Mouse (Mus musculus): ENCODE data around the gene Dapk2. TPM values are rescaled to one million over a fixed set of nuclear protein-coding genes. Genes with fewer than 3 reads are reported as not detected.
A peak's percentile ranks its signal among the peaks of the same experiment; 100 is the strongest.

Gene Dapk2
- polyA plus RNA-seq, 1 experiment: 32.8 TPM

GRCm38 (mm10) chr9:66181126-66181825 lies 23.3 kb downstream of the Dapk2 start:
- peaks cover 12% of the 10 kb centered on the region for H3K4me1 ChIP-seq (ENCODE audit: control insufficient read depth, insufficient read depth, low read length)
- WGBS: 65% methylated on average over 4 of the region's 4 CpGs
- DNase-seq: peak; percentile 56
- no peak overlapping the region for H3K4me3 ChIP-seq (replicated peaks; ENCODE audit: extremely low read depth, low read depth, low read length)
- TF ChIP-seq POLR2A (IDR thresholded peaks at IDR 0.05; ENCODE audit: borderline replicate concordance, extremely low read depth, low read depth, low read length): no peak
- no peak for TF ChIP-seq CTCF (IDR thresholded peaks at IDR 0.05; ENCODE audit: insufficient read depth, low read length)

GRCm38 (mm10) chr9:66181826-66182678 lies 24.0 kb downstream of the Dapk2 start:
- TF ChIP-seq POLR2A (IDR thresholded peaks at IDR 0.05; ENCODE audit: borderline replicate concordance, extremely low read depth, low read depth, low read length): no peak
- no peak for TF ChIP-seq CTCF (IDR thresholded peaks at IDR 0.05; ENCODE audit: insufficient read depth, low read length)
- 45% methylated on average over 11 of the region's 11 CpGs for WGBS

DNA sequence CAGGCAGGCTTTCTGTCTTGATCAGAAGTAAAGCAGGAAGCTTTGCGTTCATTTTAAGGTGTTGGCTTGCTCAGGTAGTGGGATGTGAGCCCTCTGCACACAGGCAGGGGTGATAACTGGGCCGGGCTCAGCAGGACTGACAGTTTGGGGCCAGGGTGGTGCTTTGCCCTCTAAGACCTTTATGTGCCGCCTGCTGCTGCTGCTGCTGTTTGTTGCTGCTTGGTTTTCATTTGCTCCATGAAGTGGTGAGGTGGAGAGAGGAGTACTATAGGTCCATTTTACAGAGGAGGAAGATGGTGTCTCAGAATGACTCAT lies 24.6 kb downstream of the Dapk2 start:
- TF ChIP-seq POLR2A (IDR thresholded peaks at IDR 0.05; ENCODE audit: borderline replicate concordance, extremely low read depth, low read depth, low read length) (no peak), CTCF (IDR thresholded peaks at IDR 0.05; ENCODE audit: insufficient read depth, low read length) (no peak)
- no peak overlapping the region for H3K4me3 ChIP-seq (replicated peaks; ENCODE audit: extremely low read depth, low read depth, low read length)
- DNase-seq: no peak
- 61% methylated on average over 3 of the region's 3 CpGs for WGBS
- peaks cover 12% of the 10 kb centered on the region for H3K4me1 ChIP-seq (ENCODE audit: control insufficient read depth, insufficient read depth, low read length)

More at GRCm38 (mm10) chr9:66181826-66182678, 24.0 kb downstream of the Dapk2 start:
- Histone ChIP-seq H3K4me3 (replicated peaks; ENCODE audit: extremely low read depth, low read depth, low read length) (no peak overlapping the region), H3K4me1 (ENCODE audit: control insufficient read depth, insufficient read depth, low read length) (peaks cover 12% of the 10 kb centered on the region)
- no peak for DNase-seq

DNA sequence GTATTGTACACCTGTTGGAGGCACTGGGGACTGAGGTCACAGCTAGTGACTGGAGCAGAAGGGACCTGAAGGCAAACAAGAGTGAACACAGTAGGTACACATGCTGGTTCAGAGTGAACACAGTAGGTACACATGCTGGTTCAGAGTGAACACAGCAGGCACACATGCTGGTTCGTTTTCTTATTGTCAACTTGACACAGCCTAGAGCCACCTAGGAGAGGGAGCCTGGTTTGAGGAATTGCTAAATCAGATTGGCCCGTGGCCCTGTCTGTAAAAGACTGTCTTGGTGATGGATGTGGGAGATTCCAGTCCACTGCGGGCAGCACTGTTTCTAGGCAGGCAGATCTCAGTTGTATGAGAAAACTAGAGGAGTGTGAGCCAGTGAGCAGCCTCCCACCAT lies 25.0 kb downstream of the Dapk2 start:
- 44% methylated on average over 3 of the region's 3 CpGs for WGBS
- TF ChIP-seq POLR2A (IDR thresholded peaks at IDR 0.05; ENCODE audit: borderline replicate concordance, extremely low read depth, low read depth, low read length): no peak
- no peak for TF ChIP-seq CTCF (IDR thresholded peaks at IDR 0.05; ENCODE audit: insufficient read depth, low read length)
- DNase-seq: no peak
- Histone ChIP-seq H3K4me1 (ENCODE audit: control insufficient read depth, insufficient read depth, low read length) (peaks cover 12% of the 10 kb centered on the region), H3K4me3 (replicated peaks; ENCODE audit: extremely low read depth, low read depth, low read length) (no peak overlapping the region)

DNA sequence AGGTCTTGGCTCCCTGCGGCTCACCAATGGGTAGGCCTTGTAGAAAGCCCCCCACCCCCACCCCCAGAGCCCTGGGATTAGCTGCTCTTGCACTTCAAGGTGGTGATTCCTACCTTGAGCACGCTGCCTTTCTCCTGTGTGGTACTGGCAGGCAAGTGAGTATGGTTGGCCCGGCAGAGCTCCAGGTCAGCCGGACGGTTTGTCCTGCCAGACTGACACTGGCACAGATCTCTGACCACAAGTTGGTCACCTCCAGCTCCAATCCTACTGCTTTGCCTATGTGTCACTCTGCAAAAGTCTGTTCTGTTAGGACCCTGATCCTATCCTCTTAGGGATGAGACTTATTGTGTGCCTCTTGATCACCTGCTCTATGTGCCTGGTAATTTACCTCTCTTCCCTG lies 26.5 kb downstream of the Dapk2 start:
- TF ChIP-seq POLR2A (IDR thresholded peaks at IDR 0.05; ENCODE audit: borderline replicate concordance, extremely low read depth, low read depth, low read length) (no peak), CTCF (IDR thresholded peaks at IDR 0.05; ENCODE audit: insufficient read depth, low read length) (no peak)
- no peak for DNase-seq
- Histone ChIP-seq H3K4me3 (replicated peaks; ENCODE audit: extremely low read depth, low read depth, low read length) (no peak overlapping the region), H3K4me1 (ENCODE audit: control insufficient read depth, insufficient read depth, low read length) (peaks cover 12% of the 10 kb centered on the region)
- 69% methylated on average over 5 of the region's 5 CpGs for WGBS

GRCm38 (mm10) chr9:66186426-66186825 lies 28.4 kb downstream of the Dapk2 start:
- H3K4me3 ChIP-seq (replicated peaks; ENCODE audit: extremely low read depth, low read depth, low read length): no peak overlapping the region
- H3K4me1 ChIP-seq (ENCODE audit: control insufficient read depth, insufficient read depth, low read length): peaks cover 12% of the 10 kb centered on the region
- TF ChIP-seq POLR2A (IDR thresholded peaks at IDR 0.05; ENCODE audit: borderline replicate concordance, extremely low read depth, low read depth, low read length): no peak
- no peak for TF ChIP-seq CTCF (IDR thresholded peaks at IDR 0.05; ENCODE audit: insufficient read depth, low read length)
- no peak for DNase-seq
- 47% methylated on average over 6 of the region's 6 CpGs for WGBS

DNA sequence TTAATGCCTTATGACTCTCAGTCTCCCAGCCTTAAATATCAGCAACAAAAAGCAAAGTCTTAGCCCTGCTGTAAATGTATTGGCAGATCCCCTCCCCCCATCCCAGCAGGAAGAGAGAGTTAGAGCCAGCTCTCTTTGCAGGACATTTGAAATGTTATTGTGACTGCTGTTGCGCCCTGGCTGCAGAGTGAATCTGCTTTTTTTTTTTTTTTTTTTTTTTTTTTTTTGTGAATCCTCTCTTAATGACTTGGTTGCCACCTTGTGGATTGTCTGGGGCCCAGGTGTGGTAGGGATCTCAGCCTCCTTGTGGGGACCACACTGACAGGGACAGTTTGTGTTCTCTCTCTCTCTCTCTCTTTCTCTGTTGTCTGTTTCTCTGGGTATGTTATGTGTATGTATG lies 31.0 kb downstream of the Dapk2 start:
- Histone ChIP-seq H3K4me1 (ENCODE audit: control insufficient read depth, insufficient read depth, low read length) (no peaks in the 10 kb centered on the region; the same call in 1 of the 2 replicates), H3K4me3 (replicated peaks; ENCODE audit: extremely low read depth, low read depth, low read length) (no peak overlapping the region)
- TF ChIP-seq CTCF (IDR thresholded peaks at IDR 0.05; ENCODE audit: insufficient read depth, low read length) (no peak), POLR2A (IDR thresholded peaks at IDR 0.05; ENCODE audit: borderline replicate concordance, extremely low read depth, low read depth, low read length) (no peak)
- 32% methylated on average over 1 of the region's 1 CpGs for WGBS
- no peak for DNase-seq

- no peaks in the 10 kb centered on the region for H3K4me1 ChIP-seq (ENCODE audit: control insufficient read depth, insufficient read depth, low read length)
- no peak for TF ChIP-seq POLR2A (IDR thresholded peaks at IDR 0.05; ENCODE audit: borderline replicate concordance, extremely low read depth, low read depth, low read length)
- no peak for TF ChIP-seq CTCF (IDR thresholded peaks at IDR 0.05; ENCODE audit: insufficient read depth, low read length)
- no peak overlapping the region for H3K4me3 ChIP-seq (replicated peaks; ENCODE audit: extremely low read depth, low read depth, low read length)
- DNase-seq: no peak
- 55% methylated on average over 3 of the region's 3 CpGs for WGBS
These were observed 36.0 kb downstream of the Dapk2 start for GRCm38 (mm10) chr9:66194003-66194402.

GRCm38 (mm10) chr9:66196561-66196960 lies 38.5 kb downstream of the Dapk2 start:
- no peak for DNase-seq
- WGBS: 46% methylated on average over 3 of the region's 3 CpGs
- no peak overlapping the region for H3K4me3 ChIP-seq (replicated peaks; ENCODE audit: extremely low read depth, low read depth, low read length)
- TF ChIP-seq CTCF (IDR thresholded peaks at IDR 0.05; ENCODE audit: insufficient read depth, low read length) (no peak), POLR2A (IDR thresholded peaks at IDR 0.05; ENCODE audit: borderline replicate concordance, extremely low read depth, low read depth, low read length) (no peak)
- H3K4me1 ChIP-seq (ENCODE audit: control insufficient read depth, insufficient read depth, low read length): no peaks in the 10 kb centered on the region
